Comparison of ENCODE assay signal across 10 mouse cellular contexts in genomic region chr12:33269743-33270142, GRCm38 (mm10).
DNase-seq lines count a peak whose midpoint lies in the region; ATAC-seq lines count a peak whose summit lies in the region.
"Had no signal": no experiment of that assay in that cellular context is flagged by ENCODE, and none has a peak within 500 bp of the region (broad histone marks: within the 10 kb centered on the region; RNA-seq: fewer than 3 reads in every experiment).

No protein-coding gene starts in this region.

- no peak overlapping the region for H3K9ac ChIP-seq in liver, embryonic 11.5 days (ENCODE audit: low read depth, low read length)
- no peak overlapping the region for H3K9ac ChIP-seq in intestine, embryonic 15.5 days
- H3K9ac ChIP-seq: embryonic facial prominence, embryonic 15.5 days; limb, embryonic 13.5 days had no signal

- H3K4me2 ChIP-seq in liver, embryonic 11.5 days: no peak overlapping the region
- H3K4me2 ChIP-seq in intestine, embryonic 15.5 days (replicated peaks): no peak overlapping the region
- H3K4me2 ChIP-seq: embryonic facial prominence, embryonic 15.5 days; limb, embryonic 13.5 days had no signal

- H3K4me3 ChIP-seq in liver, embryonic 11.5 days (ENCODE audit: low read depth, low read length): no peak overlapping the region
- no peak overlapping the region for H3K4me3 ChIP-seq in intestine, embryonic 15.5 days (replicated peaks)
- H3K4me3 ChIP-seq: embryonic facial prominence, embryonic 15.5 days; limb, embryonic 13.5 days had no signal

- intact Hi-C loops in heart, postnatal 14 days (cut with DNase I): loop anchor here (5.0 kb wide), 2 partner anchors 242 to 357 kb away; no protein-coding TSS in a partner anchor

- H3K4me1 ChIP-seq in liver, embryonic 11.5 days (replicated peaks; ENCODE audit: control insufficient read depth, insufficient read depth, low read length): no peaks in the 10 kb centered on the region
- 0 out of 2 replicates have a peak, but pooled peaks cover 3% of the 10 kb centered on the region for H3K4me1 ChIP-seq in intestine, embryonic 15.5 days (replicated peaks)
- H3K4me1 ChIP-seq: embryonic facial prominence, embryonic 15.5 days had no signal

- ATAC-seq in liver, embryonic 11.5 days (replicated peaks; ENCODE audit: low FRiP score): 0 out of 2 replicates have a peak, but pooled peaks have one; percentile 39
- ATAC-seq in intestine, embryonic 15.5 days: no peak

- no peaks in the 10 kb centered on the region for H3K27me3 ChIP-seq in liver, embryonic 11.5 days (replicated peaks; ENCODE audit: control insufficient read depth, insufficient read depth, low read length)
- no peaks in the 10 kb centered on the region for H3K27me3 ChIP-seq in intestine, embryonic 15.5 days (replicated peaks)
- H3K27me3 ChIP-seq: embryonic facial prominence, embryonic 15.5 days; limb, embryonic 13.5 days had no signal

- H3K27ac ChIP-seq in liver, embryonic 11.5 days (ENCODE audit: low read depth, low read length): no peak overlapping the region
- no peak overlapping the region for H3K27ac ChIP-seq in intestine, embryonic 15.5 days
- H3K27ac ChIP-seq: embryonic facial prominence, embryonic 15.5 days; limb, embryonic 13.5 days had no signal

- peak; percentile 19 to 46 for DNase-seq in heart, postnatal 14 days
- DNase-seq in heart, adult 11 months: no peak
- peak; percentile 20 for DNase-seq in urinary bladder, postnatal 14 days (ENCODE audit: low spot score)
- DNase-seq in urinary bladder, adult 18-20 months (ENCODE audit: low spot score in 2 of 2): no peak
- peak; percentile 75 for DNase-seq in c-Kit-positive CD71-positive TER-119-positive erythroid progenitor cells, embryonic 14.5 days (ENCODE audit: low spot score)
- no peak for DNase-seq in liver, embryonic 11.5 days (ENCODE audit: low spot score)
- DNase-seq in spleen, postnatal 4 days (ENCODE audit: low spot score in 2 of 2): peak; percentile 73 to 88

- no peaks in the 10 kb centered on the region for H3K36me3 ChIP-seq in liver, embryonic 11.5 days (ENCODE audit: control insufficient read depth, insufficient read depth, low read length)
- no peaks in the 10 kb centered on the region for H3K36me3 ChIP-seq in intestine, embryonic 15.5 days
- H3K36me3 ChIP-seq: embryonic facial prominence, embryonic 15.5 days had no signal

- 68% methylated on average over 5 of the region's 5 CpGs for WGBS in liver, embryonic 11.5 days
- WGBS in intestine, embryonic 15.5 days: 79% methylated on average over 5 of the region's 5 CpGs

- H3K9me3 ChIP-seq in liver, embryonic 11.5 days (ENCODE audit: control insufficient read depth, low read length): no peaks in the 10 kb centered on the region
- no peaks in the 10 kb centered on the region for H3K9me3 ChIP-seq in intestine, embryonic 15.5 days
- H3K9me3 ChIP-seq: embryonic facial prominence, embryonic 15.5 days had no signal

Comparison
In these comparisons a context has a peak if more than half of its experiments do, and no peak if none do; other contexts are left out.
1. DNase-seq: peak in heart, postnatal 14 days (2 of 2), urinary bladder, postnatal 14 days (single experiment), c-Kit-positive CD71-positive TER-119-positive erythroid progenitor cells, embryonic 14.5 days (single experiment) and spleen, postnatal 4 days (2 of 2); none in heart, adult 11 months (single experiment), urinary bladder, adult 18-20 months (0 of 2) and liver, embryonic 11.5 days (single experiment).